Mouse (Mus musculus) thymus, postnatal 25 days (tissue): ENCODE measurements around the gene Pde4d.

ENCODE experiments used
- DNase-seq: peaks from one replicate; pipeline ENCODE4 v3.0.0; 2022

Pde4d gene

DNA sequence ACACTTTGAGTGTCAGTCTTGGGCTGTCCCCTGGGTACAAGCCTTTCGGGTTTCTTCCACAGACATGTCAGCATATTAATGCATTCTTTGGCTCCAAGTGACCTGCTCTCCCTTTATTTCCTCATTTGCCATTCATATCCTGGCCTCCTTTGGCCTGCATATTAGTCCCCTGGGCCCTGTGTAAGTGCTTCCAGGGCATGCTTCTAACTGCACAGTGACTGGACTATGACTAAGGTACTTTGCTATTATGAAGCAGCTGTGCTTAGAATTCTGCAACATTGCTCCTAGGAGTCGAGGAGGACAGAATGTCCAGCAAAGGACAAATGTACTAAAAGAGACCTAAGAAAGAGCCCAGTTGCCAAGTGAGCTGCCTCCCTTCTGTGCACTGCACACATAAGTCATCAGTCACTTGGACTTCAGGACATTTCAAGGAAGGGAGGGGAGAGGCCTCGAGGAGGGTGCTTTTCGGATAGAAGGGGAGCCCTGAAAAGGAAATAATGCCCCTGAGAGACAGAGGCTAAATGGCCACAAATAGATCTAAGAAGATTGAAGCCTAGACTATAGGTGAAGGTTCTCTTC is 616.9 kb downstream of the Pde4d start:
- no peak for DNase-seq

DNA sequence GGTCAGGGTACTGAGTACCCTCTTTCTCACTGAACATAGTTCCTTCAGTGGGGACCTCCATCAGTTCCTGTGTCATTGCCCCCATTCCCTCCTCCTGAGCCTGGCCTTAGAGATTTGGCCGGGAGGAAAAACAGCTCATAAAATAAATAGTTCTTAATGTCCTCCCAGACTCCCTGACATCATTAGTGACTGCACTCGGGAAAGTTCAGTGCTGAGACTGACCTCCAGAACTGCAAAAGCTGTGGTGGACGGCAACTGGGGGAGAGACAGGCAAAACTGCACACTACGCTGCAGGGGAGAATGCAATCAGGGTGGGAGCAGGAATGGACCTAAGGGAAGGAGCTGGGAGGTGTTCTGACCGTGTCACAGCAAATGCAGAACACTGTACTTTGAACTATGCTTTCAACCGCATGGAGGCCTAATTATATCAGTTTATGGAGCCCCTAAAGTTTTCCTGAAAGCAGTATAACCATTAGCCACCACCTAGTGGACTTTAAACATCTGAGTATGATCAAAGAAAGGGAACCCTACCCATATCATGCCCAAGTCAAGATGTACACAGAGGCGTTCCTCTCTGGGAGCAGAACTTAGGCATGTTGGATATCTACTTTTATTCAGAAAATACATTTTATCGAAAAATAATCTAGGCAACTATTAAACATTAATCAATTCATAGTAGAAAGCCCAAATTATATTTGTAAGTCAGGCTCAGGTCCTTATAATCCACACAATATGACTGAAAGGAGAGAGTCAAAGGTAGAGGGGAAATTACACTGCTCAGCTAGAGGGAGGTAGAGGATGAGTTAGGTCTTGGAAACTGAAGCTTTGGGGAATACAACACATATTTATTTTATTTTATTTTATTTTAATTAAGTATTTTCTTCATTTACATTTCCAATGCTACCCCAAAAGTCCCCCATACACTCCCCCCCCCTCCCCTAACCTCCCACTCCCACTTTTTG is 618.8 kb downstream of the Pde4d start:
- DNase-seq = no peak

DNA sequence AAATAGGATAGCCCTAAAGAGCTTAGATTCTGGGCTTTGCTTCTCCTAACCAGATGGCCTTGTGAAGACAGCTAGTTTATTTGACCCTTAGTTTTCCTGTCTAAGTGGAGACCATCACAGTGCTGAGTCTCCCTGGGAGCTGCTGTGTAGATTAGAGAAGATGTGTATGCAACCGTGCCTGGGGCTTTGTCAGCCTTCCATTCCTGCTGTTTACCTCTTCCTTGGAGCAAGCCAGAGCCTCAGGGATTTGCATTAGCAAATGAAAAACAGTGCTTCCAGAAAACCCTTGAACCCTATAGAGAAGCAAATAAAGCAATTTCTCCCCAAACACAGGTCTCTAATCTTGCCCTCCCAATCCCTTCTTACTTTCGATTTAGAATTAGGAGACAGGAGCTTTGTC is 623.6 kb downstream of the Pde4d start:
- no peak for DNase-seq

DNA sequence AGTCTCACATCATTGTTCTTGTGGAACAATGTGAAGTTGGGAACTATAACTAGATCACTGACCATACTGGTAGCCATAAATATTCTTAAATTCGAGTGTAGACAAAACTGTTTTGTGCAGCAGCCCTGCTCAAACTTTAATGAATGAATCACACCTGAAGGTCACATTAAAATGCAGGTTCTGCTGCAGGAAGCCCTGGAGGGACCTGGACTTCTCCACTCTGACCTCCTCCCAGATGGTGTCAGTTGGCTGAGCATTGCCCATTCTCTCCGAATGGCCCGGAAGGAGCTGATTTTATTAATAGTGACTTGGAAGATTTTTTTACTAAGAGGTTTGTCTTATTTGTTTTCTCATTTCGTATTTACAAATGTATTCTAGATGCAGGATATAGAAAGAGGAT is 624.3 kb downstream of the Pde4d start:
- DNase-seq = no peak

DNA sequence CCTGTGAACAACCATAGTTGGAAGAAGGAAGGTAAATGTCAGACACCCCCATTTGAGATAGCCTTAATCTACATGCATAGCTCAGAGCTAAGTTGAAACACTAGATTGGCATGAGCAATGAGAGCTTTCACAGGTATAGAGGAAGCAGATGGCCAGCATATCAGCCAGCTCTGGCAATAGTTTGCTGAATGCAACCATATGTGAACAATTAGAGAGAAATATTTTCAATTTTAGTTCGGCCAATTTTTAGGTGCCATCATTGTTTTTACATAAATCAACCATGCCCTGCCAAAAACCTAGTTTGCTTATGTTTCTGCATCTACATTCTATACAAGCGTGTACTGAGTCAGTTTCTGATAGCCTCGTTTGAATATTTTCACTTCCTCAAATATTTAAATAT is 642.9 kb downstream of the Pde4d start:
- no peak for DNase-seq

DNA sequence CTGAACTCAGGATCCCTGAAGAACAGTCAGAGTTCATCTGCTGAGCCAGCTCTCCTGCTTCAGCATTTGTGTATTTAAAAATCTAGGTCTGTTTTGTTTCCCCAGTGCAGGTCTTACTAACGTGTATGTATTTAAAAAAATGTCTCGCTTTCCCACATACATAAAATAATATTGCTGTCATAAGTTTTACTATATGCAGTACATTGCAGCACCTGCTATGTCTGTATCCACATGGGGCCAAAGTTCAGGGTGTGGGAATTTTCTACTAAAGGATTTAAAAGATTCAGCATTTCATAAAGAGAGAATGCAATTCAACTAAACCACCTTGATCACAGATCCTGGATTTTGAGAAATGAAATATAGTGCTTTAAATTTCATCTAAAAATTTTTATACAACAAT is 646.9 kb downstream of the Pde4d start:
- no peak for DNase-seq

DNA sequence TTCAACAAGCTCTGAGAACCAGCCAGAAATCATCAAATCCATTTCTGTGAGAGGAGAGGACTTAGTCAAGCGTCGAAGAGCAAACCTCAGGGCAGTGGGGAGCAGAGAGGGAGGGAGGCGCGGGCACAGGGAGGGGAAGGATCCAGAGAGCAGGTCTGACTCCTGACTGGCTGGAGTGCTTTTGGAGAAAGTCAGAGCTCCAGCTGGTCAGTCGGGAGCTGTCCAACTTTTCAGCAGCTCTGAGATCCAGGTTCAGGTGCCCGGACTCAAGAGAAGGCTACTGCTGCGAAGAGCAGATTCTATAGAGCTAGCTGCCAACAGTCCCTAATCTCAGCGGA is 666.2 kb downstream of the Pde4d start:
- DNase-seq = peak; percentile 2

DNA sequence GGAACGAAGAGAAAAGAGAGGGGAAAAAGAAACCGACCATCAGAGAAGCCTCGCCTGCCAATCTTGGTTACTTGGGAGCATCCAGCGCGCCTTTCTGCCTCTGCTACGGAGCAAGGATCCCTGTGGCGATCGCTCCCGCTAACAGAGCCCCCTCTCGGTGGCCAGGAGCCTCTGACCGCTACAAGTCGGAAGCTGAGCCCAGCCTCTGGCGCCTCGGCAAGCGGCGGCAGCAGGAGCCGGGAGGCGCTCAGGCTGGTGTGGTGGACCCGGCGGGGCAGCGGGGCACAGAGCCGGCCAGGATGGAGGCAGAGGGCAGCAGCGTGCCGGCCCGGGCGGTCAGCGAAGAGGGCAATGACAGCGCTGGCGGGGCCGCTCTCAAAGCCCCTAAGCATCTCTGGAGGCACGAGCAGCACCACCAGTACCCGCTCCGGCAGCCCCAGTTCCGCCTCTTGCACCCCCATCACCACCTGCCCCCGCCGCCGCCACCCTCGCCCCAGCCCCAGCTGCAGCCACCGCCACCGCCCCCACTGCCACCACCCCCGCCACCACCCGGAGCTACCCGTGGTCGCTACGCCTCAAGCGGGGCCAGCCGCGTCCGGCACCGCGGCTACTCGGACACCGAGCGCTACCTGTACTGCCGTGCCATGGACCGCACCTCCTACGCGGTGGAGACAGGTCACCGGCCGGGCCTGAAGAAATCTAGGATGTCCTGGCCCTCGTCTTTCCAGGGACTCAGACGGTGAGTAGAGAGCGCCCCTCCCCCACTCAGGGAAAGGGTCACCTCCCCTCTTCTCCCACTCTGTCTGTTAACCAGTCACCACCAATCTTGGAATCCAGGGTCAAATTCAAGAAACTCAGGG is 666.8 kb downstream of the Pde4d start:
- DNase-seq = peak; percentile 2

DNA sequence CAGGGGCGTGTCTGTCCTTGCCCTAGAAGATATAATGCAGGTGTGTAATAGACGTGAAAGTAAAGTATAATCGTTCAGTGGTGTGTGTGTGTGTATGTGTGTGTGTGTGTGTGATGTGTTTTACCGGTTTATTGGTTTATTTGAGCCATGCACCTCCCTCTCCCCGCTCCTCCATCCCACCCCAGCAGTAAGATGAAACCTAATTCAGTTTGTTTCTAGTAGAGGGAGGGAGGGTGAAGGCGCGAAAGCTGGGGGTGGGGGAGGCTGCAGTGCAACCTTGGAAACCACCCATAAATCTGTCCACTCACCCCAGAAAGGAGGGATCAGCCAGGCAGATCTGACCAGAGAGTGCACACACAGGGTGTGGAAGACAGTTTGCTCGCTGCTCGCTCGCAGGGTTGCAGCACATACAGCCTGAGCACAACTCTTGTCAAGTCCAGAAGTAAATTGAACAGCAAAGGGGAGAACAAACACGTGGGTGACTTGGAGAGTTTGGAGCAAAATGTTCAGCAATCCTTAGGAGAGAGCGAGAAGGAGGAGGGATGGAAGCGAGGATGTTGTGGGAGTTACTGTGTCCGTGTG is 667.6 kb downstream of the Pde4d start:
- DNase-seq = no peak

DNA sequence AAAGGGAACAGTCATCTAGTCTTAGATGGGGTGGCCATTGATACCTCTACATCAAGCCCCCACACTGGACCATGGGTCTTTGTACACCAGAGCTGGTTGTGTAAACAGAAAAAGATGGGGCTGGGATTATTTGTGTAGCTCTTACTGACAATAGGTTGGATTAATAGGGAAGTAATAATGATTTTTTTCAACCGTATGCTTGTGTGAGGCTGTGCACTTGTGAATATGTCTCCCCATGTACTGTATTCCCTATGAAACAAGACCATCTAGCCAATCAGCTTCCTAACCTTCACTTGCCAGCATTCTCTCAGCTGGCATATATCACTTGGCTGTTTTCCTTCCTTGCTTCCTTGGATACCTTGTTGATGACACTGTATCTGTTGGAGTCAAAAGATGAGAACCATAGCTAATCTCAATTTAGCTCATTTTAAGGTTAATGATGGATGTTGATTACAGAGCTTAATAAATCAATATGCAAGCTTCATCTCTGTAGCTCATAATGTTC is 668.6 kb downstream of the Pde4d start:
- no peak for DNase-seq

DNA sequence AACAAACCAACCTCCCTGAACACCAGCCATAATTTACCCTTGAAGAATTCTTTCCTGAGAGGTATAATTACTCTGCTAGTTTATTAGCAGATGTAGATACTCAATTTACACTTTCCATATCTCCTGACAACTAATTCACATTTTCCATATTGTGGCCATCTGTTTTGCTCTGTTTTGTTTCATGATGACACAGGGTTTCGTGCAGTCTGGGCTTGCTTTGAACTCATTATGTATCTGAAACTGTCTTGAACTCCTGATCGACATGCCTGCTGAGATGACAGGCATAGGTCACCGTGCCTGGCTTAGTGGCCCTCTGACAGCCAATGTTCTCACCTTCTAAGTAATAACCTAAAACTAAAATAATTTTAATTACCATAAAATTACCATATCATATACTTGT is 672.1 kb downstream of the Pde4d start:
- no peak for DNase-seq

DNA sequence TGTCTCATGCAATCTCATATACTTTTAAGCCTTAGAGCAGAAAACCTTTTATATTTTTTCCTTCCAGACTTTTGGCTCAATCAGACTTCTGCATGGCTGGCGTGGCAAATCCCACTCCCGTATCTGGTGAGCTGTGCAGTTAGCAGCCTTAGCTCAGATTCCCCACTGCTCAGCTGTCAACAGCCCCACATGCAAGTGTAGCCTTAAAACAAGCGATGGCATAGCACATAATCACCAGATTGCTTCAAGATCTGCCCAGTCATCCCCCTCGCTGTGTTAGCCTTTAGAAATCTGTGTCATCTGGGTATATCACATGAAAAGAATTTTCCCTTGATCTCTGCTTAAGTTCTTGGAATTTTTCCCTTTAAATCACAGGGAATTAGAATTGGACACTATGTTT is 686.7 kb downstream of the Pde4d start:
- DNase-seq = no peak

DNA sequence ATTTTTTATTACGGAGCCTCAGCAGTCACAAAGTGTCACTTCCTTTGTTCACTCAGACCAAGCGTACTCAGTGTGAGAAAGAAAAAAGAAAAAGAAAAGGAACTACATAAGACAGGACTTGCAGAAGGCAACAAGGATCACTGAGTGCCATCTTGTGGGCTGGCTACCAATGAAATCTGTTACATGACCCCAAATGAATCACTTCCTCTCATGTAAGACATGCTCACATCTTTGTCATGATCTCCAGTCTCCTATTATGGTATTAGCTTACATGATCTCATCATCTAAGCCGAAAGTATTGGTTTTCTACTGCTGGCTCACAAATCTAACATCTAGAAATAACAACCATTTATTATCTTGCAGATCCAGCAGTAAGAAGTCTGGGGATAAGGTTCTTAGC is 709.0 kb downstream of the Pde4d start:
- DNase-seq = no peak

DNA sequence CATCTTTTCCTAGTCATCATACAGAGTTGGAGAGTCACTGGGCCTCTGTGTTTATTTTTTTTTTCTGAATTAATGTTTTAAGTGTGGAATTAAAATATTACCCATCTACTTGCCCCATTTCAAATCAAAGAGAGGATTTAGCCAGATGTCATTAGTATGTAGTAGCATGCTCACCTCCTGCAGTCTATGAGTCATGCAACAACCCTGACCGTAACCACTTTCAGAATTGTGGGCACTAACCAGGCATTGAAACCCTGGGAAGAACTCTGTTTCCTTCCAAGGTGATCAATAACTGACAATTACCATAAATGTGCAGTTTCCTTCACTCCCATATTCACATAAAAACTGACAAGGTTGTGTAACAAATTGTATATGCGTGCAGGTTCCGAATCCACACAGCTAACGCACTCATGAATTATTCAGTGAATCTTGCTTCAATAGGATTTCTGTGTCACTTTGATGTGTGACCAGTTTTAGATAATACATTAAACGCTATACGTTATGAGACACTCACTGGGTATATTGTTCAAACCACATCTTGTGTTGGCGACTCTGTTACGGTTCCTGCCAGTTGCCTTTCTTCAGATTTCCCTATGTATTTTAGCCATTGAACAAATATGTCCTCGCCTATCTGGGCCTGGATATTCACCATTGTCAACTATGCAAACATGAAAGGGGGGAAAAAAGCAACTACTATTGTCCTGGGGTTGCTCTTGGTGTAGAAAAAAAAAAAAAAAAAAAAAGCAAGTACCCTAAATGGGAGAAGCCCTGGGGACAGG is 719.0 kb downstream of the Pde4d start:
- no peak for DNase-seq

DNA sequence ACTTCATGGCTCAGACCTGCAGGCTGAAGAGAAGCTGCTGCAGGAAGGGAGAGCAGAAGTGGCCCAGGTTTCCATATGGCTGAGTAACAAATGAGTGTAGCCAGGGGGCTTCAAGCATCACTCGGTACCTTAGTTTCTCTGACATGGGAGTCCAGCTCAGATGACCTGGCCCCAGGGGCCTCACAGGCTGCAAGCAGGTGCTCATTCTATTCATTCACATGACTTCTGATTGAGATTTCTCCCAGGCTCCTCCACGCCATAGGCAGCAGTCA is 719.5 kb downstream of the Pde4d start:
- DNase-seq = no peak

DNA sequence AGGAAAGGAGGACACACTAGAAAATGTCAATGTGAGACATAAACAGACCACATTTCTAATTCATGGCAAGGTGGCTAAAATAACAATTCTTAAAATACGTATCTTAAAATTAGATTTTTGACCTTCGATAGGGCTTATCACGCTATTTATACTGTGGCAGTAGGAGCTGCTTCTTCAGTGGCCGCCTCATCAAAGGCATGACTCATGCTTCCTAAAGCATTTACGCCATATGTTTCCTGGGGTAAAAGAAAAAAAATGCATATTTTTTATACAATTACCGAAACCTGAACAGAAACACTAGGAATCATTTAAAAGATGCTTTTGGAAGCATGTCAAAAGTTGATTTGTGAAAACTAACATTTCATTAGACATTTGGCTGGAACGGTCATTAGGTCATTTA is 721.9 kb downstream of the Pde4d start:
- DNase-seq = no peak

DNA sequence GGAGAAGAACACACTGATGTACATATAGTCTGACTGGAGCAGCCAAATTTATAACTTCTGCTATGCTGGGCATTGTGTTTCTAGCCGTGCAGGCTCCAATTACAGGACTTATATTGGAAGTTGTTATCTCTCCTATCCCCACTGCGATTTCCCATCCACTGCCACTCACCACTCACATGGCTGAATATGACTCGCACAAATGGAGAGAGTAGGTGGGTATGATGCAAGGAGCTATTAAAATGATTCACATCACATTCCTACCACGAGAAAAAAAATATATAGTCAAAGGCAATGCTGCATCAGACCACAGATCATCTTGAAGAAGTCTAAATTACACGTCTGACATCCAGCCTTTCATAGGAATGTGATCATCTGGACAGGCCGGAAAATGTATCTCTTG is 725.5 kb downstream of the Pde4d start:
- DNase-seq = no peak

DNA sequence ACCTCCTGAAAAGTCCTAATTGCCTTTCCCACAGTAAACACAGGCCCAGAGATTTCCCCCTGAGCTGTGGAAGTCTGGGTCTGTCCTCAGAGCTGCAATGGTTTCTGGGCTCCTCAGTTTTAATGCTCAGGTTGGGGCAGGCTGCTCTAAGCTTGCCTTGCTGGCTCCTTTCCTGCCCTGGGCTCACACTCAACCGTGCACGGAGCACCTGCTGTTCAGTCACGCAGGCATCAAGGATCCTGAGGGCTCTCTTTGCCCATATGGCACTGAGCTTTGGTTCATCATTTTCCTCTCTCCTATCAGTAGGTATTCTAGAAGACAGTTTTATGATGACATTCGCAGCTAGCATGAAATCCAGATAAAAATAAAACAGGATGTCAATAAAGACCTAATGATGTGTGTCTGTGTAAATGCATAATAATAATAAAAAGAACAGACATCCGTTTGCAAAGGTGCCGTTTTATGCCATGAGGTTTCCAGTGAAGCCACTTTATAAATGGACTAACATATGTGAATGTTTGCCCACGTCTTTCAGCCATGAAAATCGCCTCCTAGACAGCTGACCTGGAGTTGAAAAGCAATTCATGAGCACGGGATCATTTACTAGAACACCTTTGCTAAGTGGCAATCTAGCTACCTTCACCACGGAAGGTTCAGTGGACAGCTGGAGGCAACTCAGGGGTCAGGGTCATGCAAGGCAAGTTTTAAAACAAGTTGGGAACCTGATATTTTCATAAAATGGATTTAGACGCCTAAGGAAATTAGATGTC is 726.3 kb downstream of the Pde4d start:
- DNase-seq = no peak

DNA sequence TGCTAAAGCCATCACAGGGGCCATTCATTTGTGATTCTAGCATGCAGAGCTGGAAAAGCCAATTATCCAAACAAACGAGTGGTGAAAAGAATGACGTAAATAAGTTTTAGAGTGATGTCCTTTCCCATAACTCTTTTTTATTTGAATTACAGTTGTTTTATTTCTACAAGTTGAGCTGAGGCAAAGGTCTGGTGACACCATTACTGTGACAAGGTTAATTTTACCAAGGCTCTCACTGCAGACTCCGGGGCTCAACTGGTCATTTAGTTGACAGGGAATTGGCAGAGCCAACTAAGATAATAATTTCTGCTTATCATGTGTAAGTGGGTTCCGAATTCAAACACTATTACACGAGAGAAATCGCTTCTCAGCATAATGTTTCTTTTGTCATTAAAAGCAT is 731.6 kb downstream of the Pde4d start:
- DNase-seq = no peak

DNA sequence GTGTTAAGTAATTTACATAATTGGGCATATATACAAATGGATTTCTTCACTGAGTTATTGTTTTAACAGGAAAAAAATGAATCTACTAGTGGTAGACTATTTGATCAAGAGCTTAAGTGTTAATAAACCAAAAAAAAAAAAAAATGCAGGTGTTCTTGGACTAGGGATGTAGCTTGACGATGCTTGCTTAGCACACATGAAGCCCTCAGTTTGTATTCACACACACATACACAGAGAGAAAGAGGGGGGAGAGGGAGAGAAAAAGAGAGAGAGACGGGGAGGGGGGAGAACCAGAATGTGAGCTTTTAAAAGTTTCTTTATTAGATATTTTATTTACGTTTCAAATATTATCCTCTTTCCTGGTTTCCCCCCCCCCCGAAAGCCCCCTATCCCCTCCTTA is 740.9 kb downstream of the Pde4d start:
- no peak for DNase-seq

DNA sequence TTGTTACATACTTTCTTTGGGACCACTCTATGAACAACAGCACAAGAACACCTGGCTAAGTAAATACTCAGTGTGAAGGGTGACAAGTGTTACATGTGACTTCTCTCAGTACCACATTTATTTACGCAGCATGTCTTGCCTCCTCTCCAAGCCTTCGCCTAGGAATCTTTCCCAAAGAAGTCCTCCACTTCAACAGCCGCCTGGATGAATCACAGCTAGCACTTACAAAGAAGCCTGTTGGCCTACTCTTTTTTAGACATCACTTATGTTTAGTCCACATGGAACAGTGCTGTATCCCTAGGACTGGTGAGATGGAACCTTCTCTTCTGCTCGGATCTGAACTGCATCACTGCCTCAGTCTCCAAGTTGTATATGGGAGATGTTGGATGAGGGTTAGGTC is 741.4 kb downstream of the Pde4d start:
- DNase-seq = no peak

DNA sequence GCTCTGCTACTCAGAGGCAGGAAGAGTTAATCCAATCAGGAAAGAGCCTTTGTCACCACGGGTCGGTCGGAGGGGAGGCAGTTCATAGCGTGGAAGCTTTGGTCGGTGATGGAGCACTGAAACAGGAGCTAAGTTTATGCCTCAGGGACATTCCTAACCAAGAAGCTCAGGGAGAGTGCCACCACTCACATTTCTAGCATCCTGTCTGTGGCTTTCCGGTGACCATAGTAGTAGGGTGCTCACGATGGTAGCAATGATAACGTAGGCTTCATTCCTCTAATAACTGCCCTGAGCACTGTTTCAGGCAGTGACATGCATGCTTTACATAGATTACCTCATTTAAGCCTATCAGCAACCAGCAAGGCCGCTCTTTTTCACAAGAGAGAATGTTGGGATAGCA is 755.8 kb downstream of the Pde4d start:
- no peak for DNase-seq
